Mouse (Mus musculus) splenic B cell, adult 2 months (primary cell): Measurements from ENCODE around the gene E330021D16Rik.

Experiments
- DNase-seq: peaks from one replicate; pipeline ENCODE4 v3.0.0-alpha.2; 2011; ENCODE audit warnings: low read depth, low spot score
- H3K27me3 ChIP-seq: 2 replicates; pipeline ENCODE4 v1.6.1; 2012; ENCODE audit warnings: mild to moderate bottlenecking, low read length, moderate library complexity, mixed read lengths; ENCODE audit not compliant: control insufficient read depth, poor library complexity, insufficient read depth, severe bottlenecking
- H3K36me3 ChIP-seq: 2 replicates; pipeline ENCODE4 v1.6.1; 2012; ENCODE audit warnings: mild to moderate bottlenecking, low read length, moderate library complexity, mixed read lengths; ENCODE audit not compliant: control insufficient read depth, poor library complexity, insufficient read depth, severe bottlenecking

The E330021D16Rik gene

DNA sequence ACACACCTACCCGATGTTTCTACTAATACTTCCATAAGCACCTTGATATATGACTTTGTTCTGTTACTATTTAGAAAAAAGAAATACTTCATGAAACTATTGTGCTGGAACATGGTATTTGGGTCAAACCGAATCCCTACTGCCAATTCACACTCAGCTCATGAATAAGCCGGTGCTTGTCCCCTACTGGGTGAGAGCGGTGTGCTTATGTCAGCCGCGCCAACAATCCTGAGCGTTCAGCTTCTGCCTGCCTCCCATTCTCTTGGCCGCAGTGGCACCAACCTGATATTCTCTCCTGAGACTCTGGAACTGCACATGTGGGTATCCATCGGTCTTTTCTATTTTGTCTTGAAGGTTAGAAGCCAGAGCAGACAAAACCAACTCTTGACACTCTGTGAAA lies 18.5 kb downstream of the E330021D16Rik start:
- no peak for DNase-seq
- Histone ChIP-seq H3K27me3 (no peaks in the 10 kb centered on the region; the same call in 1 of the 2 replicates), H3K36me3 (no peaks in the 10 kb centered on the region)

DNA sequence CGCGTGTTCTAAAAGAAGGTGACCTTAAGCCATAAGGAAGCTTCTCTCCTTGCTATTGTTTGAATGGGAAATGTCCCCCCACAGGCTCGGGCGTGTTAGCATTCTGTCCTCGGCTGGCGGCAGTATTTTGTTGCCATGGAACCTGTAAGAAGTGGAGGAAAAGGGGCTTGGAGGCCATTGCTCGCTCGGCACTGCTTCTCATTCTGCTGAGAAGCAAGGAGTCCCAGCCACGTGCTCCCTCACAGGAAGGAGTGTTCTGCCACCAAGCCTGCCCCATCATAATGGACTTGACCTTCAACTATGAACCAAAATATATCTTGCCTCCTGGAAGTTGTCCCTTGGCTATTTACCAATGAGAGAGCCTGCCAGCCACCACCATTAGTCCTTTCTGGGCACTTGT lies 25.1 kb downstream of the E330021D16Rik start:
- Histone ChIP-seq H3K27me3 (no peaks in the 10 kb centered on the region; the same call in 1 of the 2 replicates), H3K36me3 (no peaks in the 10 kb centered on the region)
- no peak for DNase-seq

DNA sequence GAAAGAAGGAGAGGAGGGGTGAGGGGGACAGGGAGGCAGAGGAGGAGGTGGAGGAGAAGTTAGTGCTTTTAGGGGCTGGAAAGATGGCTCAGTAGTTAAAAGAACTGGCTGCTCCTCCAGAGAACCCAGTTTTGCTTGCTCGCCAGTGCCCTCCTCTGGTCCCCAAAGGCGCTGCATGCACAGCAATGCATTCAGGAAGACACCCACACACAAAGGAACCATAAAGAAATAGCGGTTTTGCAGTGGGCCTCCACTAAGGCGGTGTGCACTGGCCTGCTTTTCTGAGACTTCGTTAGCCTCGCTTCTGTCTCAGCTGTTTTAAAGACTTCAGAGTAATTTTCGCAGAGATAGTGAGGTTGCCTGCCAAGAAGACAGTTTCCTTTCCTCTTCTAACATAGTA lies 30.1 kb downstream of the E330021D16Rik start:
- DNase-seq, result peak; percentile 7
- Histone ChIP-seq H3K27me3 (no peaks in the 10 kb centered on the region), H3K36me3 (no peaks in the 10 kb centered on the region)

DNA sequence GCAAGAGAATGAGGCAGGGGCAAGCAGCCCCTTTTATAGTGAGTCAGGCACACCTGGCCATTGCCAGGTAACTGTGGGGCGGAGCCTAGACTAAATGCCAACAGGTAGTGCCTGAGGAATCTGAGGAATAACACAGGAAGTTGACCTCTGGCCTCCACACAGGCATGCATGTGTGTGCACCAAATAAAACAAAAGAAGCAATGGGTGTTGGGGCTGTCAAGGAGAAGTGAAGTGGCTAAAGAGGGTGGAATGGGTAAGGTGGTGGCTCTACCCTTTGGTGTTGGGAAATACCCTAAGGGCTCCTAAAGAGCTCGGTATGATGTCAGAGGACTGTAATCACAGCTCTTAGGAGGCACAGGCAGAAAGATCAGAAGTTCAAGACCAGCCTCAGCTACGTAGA lies 32.2 kb downstream of the E330021D16Rik start:
- H3K27me3 ChIP-seq, result no peaks in the 10 kb centered on the region
- H3K36me3 ChIP-seq, result no peaks in the 10 kb centered on the region
- no peak for DNase-seq

DNA sequence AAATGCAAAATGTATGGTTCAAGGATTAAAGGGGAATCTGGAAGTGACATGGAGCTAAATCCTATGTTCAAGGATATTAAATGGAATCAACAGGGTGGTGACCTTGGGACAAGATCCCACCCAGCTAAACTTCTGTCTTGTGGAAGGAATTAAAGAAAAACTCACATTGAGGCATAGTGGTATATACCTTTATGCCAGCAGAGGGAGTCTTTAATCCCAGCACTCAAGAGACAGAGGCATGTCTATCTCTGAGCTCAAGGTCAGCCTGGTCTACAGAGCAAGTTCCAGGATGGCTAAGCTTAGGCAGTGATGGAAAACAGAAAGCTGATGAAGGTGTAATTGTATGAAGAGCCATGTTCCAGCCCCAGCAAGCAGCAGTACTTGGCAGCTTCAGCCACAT lies 39.3 kb downstream of the E330021D16Rik start:
- DNase-seq, result peak; percentile 18
- no peaks in the 10 kb centered on the region for H3K27me3 ChIP-seq
- no peaks in the 10 kb centered on the region for H3K36me3 ChIP-seq

DNA sequence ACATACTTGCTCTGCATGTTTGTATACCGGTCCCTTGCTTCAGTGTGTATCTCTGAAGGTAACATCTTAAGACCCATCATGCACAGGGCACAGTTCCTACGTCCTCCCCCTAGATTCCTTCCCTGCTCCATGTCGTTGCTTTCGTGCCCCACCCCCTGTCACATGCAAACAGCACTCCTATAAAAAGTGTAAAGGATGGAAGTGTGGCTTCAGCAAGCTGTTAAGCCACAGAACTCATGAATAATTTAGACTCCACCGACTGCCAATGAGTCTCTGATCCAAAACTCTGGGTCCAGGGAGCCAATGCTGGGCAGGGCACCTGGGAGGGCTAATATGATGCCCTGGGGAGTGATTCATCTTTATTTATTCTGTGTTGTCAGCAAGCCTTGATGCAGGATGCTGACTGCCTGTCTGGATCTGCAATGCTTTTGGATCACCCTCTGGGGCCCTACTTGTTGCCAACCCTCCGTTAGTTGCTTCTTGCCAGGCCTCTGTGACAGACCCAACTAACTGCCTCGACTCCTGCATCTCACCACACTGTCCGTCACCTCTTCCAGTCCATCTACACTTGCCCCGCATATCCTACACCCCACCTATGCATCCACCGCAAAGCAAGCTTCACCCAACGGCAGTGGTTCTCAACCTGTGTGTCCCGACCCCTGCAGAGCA lies 50.8 kb downstream of the E330021D16Rik start:
- Histone ChIP-seq H3K36me3 (no peaks in the 10 kb centered on the region), H3K27me3 (no peaks in the 10 kb centered on the region)
- DNase-seq, result no peak

DNA sequence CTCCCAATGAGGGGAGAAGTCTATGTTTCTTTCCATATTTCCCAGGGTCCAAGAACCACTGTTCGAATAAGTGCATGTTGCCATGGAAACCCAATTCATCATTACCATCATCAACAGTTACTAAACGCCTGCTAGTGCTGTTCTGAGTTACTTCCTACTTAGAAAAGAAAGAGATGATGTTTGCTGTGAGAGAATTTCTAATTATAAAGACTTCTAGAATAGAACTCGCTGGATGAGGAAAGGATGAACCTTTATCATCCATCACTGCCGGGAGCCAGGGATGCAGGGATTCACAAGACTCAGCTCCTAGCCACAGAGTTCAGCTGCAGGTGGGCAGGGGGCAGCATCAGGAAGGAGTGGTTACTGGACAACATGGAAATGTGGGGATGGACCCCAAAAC lies 51.4 kb downstream of the E330021D16Rik start:
- DNase-seq, result no peak
- no peaks in the 10 kb centered on the region for H3K27me3 ChIP-seq
- no peaks in the 10 kb centered on the region for H3K36me3 ChIP-seq

DNA sequence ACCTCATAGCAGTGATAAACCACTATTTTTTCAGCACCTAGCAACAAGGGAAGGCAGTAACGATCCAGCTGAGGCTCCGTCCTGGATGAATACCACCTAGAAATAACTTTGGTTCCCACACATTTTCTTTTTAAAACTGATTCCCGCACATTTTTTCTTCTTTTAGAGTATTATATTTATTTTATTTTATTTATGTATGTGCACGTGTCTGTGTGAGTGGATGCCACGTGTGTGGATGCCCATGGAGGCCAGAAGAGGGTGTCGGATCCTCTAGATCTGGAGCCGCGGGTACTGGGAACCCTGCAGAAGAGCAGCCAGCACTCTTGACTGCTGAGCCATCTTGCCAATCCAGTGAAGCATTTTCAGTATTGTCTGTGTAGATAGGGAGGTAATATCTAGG lies 52.1 kb downstream of the E330021D16Rik start:
- DNase-seq, result no peak
- H3K36me3 ChIP-seq, result no peaks in the 10 kb centered on the region
- no peaks in the 10 kb centered on the region for H3K27me3 ChIP-seq

DNA sequence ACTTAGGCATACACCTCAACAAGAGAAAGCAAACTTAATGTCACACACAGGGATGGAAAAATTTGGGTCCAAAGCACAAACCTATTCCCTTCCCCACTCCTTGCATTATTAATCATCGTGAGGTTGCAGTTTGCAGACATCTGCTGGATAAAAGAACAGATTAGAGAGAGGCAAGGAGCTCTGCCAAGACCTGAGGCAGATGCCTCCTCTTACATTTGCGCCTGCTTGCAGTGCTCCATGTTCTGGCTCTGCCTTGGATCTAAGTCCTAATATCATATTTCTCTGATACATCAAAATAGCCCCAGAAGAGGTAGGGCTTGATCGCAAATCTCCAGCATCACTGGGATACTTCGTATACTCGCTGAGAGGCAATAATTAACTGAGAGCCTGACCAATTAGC lies 56.9 kb downstream of the E330021D16Rik start:
- DNase-seq, result no peak
- Histone ChIP-seq H3K36me3 (no peaks in the 10 kb centered on the region), H3K27me3 (no peaks in the 10 kb centered on the region)

DNA sequence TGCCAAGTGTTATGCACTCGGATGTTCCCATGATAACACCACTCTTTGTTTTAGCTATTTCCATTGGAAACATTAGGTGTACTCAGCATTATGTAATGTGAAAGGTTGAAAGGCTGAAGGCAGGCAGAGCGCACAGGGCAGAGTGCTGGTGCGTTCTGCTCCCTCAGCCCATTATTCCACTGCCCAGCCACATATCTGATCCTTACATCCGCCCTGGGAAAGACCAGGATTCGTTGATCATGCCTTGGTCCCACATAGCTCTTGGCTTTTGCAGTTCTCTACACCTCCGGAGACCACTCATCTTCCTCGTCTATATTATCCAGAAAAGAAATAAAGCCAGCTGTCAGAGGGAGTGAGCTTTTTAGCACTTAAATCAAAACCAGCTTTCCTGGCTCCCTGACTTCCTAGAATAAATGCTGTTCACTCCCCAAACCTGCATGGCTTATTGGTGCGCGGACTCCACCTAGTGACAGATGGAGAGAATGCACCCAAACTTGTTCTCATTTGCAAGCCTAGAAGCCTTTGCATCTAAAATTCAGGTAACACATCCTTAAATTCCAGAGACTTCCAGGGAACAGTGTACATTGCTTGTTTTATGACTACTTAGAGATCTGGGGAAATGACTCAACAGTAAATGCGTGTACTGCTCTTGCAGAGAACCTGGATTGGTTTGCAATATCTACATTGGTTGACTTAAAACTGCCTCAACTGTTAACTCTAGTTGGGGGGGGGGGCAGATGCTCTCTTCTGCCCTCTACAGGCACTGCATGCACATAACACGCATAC lies 61.8 kb downstream of the E330021D16Rik start:
- no peaks in the 10 kb centered on the region for H3K27me3 ChIP-seq
- DNase-seq, result peak; percentile 29
- H3K36me3 ChIP-seq, result no peaks in the 10 kb centered on the region
